Mouse (Mus musculus) adrenal gland, adult 10 weeks (tissue): ENCODE measurements around the gene Trim7. TPM values are rescaled to one million over a fixed set of nuclear protein-coding genes. Genes with fewer than 3 reads are reported as not detected.

ENCODE experiments used
- polyA plus RNA-seq: library from polyadenylated mRNA; stranded (reverse); fragments of 350-450 nt; fragmentation: Illumina TruSeq; extraction: RNeasy Lipid Tissue Mini Kit (QIAGEN cat#74804); gene quantifications from one replicate; pipeline ENCODE4 v1.2.3, GENCODE M21; 2014; ENCODE audit warnings: low read depth, low replicate concordance

Gene Trim7
- 7.5 TPM for polyA plus RNA-seq

DNA sequence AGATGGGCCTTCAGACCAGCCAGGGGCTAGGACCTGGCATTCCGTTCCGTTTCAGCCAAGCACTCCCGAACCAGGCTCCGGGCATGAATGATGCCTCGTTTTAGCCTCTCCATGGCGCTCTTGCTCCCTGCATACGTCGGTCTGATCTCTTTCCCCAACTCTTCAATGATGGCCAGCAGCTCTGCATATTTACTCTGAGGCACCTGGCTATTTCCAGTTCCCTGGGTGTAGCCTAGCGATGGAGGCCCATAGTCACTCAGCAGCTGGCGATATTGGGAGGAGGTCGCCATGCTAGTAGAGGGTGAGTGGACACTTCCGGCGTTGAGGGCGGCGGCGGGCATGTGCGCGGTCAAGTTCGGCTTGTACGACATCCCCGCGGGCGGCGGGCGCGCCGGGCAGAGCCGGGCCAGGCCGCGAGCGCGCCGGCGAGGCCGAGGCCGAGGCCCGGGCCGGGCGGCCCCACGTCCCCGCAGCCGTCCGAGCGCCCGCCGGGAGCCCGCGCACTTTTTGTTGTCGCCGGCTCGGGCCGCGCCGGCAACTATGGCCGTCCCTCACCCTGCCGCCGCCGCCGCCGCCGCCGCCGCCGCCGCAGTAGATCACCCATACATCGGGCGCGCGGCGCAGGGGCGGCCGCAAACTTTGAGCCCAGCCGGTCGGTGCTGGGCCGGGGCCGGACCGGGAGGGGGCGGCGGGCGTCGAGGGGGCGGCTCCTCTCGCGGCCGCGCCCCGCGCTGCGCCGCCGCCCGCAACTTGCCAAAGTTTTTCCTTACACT is at the start of gene Trim7, which contains the start of gene Gm12184:
TSS of gene Trim7 (plus strand) at position 162 of the 773 bp plus-strand sequence.
TSS of gene Gm12184 (minus strand) at position 677 of the 773 bp plus-strand sequence.

DNA sequence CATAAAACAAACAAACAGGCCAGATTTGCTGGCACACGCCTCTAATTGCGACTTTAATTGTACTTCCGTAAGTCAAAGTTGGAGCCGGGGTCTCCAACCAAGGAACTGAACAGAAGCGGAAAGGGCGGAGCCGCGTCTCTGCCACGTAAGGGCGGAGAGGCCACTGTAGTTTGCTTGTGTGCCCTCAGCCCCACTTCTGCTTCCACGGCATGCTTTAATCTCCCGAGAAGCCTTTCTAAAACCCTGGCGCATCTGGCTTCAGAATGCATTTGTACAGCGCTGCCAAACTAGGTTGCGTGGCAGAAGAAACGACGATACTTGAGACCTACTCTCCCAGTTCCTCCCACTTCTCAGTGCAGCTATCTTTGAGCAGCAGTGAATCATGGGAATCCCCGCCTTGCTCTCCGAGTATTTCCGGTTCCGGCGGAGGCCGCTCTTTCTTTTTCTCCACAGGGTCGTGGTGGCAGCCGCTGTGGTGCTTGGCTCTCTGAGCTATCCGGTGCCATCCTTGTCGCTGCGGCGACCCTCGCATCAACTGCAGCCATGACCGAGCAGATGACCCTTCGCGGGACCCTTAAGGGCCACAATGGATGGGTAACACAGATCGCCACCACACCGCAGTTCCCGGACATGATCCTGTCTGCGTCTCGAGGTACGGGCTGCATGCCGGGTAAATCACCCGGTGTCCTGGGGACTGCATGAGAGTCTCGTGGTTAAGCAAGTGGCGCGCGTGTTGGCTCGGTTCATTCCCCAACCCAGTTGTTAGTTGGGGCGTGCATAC is 25.8 kb upstream of the Trim7 start, which contains the start of gene Rack1:
TSS of gene Rack1 (plus strand) at position 412 of the 781 bp plus-strand sequence.

DNA sequence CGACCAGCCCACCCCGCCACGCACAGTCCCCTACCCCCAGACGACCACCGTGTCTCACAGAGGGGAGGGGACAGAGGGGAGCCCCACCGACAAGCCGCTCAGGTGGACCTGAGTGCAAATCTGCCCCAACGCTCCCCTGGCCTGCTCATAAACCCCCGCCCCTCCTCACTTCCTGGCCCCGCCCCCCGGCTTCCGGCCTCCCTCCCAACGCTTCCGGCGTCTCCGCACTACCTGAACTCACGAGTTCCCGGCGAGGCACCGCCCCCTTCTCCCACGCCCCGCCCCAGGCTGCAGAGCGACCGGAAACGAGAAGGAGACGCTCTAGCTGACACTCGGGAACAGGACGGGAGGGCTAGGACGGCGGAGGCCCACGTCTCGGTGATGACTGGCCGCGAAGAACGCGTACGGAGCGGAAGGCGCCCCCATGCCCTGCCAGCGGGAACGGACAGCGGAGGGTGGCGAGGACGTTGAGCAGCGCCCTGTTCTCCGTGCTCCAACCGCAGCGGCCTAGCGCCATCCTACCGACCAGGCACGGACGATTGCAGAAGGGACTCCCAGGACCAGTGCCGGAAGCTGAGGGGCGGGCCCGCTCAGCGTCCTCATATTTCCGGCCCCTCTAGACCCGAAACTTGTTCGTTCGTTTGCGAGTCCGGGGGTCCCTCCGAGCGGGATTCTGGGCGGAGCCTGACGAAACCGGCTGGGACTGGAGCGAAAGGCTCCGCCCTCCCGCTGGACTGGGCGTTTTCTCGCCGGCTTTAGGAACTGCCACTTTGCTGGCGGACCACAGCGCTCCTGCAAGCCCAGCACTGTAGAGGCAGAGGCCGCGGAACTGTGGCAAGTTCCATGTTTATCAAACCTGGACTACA is 8.9 kb upstream of the Trim7 start, which contains the start of gene Trim41:
TSS of gene Trim41 (minus strand) at position 554 of the 866 bp plus-strand sequence.

DNA sequence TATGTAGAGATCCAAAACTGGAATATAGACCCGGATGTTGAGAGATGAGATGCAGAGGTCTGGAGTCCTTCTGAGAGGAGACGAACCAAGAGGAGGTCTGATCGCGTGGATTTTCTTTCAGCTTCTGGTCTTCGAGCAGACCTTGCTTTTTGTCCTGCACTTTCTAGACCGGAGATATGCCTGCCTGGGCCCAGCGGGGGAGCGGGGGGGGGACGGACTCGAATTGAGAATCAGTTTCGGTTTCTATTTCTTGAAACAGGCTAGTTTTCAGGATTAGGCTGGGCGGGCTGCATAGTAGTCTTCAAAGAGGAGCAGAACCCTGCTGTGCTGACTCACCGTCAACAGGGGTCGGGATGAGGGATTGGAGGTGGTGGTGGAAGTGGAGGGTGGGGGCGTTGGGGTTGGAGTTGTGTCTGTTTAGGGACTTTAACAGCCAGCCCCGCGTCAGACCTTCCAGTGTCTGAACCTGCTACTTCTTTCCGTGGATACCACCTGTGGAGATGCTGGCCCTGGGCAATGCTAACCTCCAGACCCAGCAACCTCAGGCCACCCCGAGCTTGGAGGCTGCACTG is 45.3 kb downstream of the Trim7 start, which contains the start of gene Irgm1:
TSS of gene Irgm1 (minus strand) at position 483 of the 572 bp plus-strand sequence.

Other genes with a start within 250 kb of the Trim7 start
- gene Rack1, start 25.8 kb upstream of the Trim7 start, polyA plus RNA-seq: 110 TPM
- 14.2 TPM for gene Trim41, start 8.8 kb upstream of the Trim7 start, polyA plus RNA-seq
- gene Gm12184, start 515 bp downstream of the Trim7 start, polyA plus RNA-seq: 18.0 TPM
- 80.0 TPM for gene Irgm1, start 45.5 kb downstream of the Trim7 start, polyA plus RNA-seq
- 2.3 TPM for gene Gm5431, start 76.1 kb downstream of the Trim7 start, polyA plus RNA-seq
- gene Psme2b, start 120.0 kb downstream of the Trim7 start, polyA plus RNA-seq: 1.6 TPM
- gene Olfr56, start 152.7 kb downstream of the Trim7 start, polyA plus RNA-seq: 1.7 TPM
- 2.4 TPM for gene 9930111J21Rik1, start 153.3 kb downstream of the Trim7 start, polyA plus RNA-seq
- gene Gm12185, start 166.1 kb downstream of the Trim7 start, polyA plus RNA-seq: 0.82 TPM
- 10.1 TPM for gene Tgtp1, start 168.0 kb downstream of the Trim7 start, polyA plus RNA-seq
- gene 9930111J21Rik2, start 225.1 kb downstream of the Trim7 start, polyA plus RNA-seq: 19.2 TPM
- 23.6 TPM for gene Tgtp2, start 238.1 kb downstream of the Trim7 start, polyA plus RNA-seq